Mouse (Mus musculus) E14TG2a.4 (cell line): Measurements from ENCODE around the gene Rasa2.

Source experiments
- CTCF ChIP-seq: conservative IDR thresholded peaks from 2 replicates; pipeline ENCODE4 v1.5.1; 2014; ENCODE audit warnings: low read length
- NANOG ChIP-seq: IDR thresholded peaks from 2 replicates; pipeline ENCODE4 v1.6.1; 2014; ENCODE audit warnings: borderline replicate concordance, low read length, mixed read lengths
- POU5F1 ChIP-seq: IDR thresholded peaks from 2 replicates; pipeline ENCODE4 v1.6.1; 2014; ENCODE audit warnings: low read length, borderline replicate concordance

GRCm38 (mm10) chr9:96536895-96537614 is 94.4 kb downstream of the Rasa2 start:
- TF ChIP-seq CTCF (no peak), POU5F1 (no peak), NANOG (no peak)
